Mouse (Mus musculus) erythroblast, embryonic 14.5 days (primary cell): Measurements from ENCODE around the gene Ciart.

ENCODE experiments used
- GATA1 ChIP-seq: IDR thresholded peaks from 2 replicates; pipeline ENCODE4 v1.6.1; 2012; ENCODE audit warnings: low read length, inconsistent platforms, mixed read lengths
- TAL1 ChIP-seq: IDR thresholded peaks from 3 replicates; pipeline ENCODE4 v1.6.1; 2012; ENCODE audit warnings: low read length, inconsistent platforms, mixed read lengths

- TF ChIP-seq TAL1, result no peak
- TF ChIP-seq GATA1, result no peak
Observed at GRCm38 (mm10) chr3:95902643-95903042, 20.6 kb upstream of the Ciart start.
